Mouse (Mus musculus) embryonic facial prominence, embryonic 15.5 days (tissue): ENCODE results near the gene Kcng3. TPM values are rescaled to one million over a fixed set of nuclear protein-coding genes. Genes with fewer than 3 reads are reported as not detected.
A peak's percentile ranks its signal among the peaks of the same experiment; 100 is the strongest.

ENCODE experiments used
- ATAC-seq: fragments of 200-750 bp; cut with Nextera tagmentation; 2 replicates; pipeline ENCODE4 v1.8.0; 2017; ENCODE audit warnings: low read depth, moderate TSS enrichment; ENCODE audit not compliant: insufficient number of reproducible peaks, low FRiP score, low TSS enrichment
- H3K27ac ChIP-seq: fragments of 300-500 bp; sonication (generic); replicated peaks from 2 replicates; pipeline ENCODE4 v1.5.1; 2015; ENCODE audit warnings: mild to moderate bottlenecking, inconsistent platforms
- H3K27me3 ChIP-seq: fragments of 300-500 bp; sonication (generic); 2 replicates; pipeline ENCODE4 v1.6.1; 2015; ENCODE audit warnings: inconsistent platforms
- H3K36me3 ChIP-seq: fragments of 300-500 bp; sonication (generic); 2 replicates; pipeline ENCODE4 v1.6.1; 2015; ENCODE audit warnings: mild to moderate bottlenecking, inconsistent platforms
- H3K4me1 ChIP-seq: fragments of 300-500 bp; sonication (generic); 2 replicates; pipeline ENCODE4 v1.6.1; 2015; ENCODE audit warnings: inconsistent platforms
- H3K4me2 ChIP-seq: fragments of 300-500 bp; sonication (generic); replicated peaks from 2 replicates; pipeline ENCODE4 v1.6.1; 2015; ENCODE audit warnings: mild to moderate bottlenecking, inconsistent platforms
- H3K4me3 ChIP-seq: fragments of 300-500 bp; sonication (generic); replicated peaks from 2 replicates; pipeline ENCODE4 v1.5.1; 2015; ENCODE audit warnings: mild to moderate bottlenecking, inconsistent platforms
- H3K9ac ChIP-seq: fragments of 300-500 bp; sonication (generic); 2 replicates; pipeline ENCODE4 v1.6.1; 2015; ENCODE audit warnings: inconsistent platforms
- H3K9me3 ChIP-seq: fragments of 300-500 bp; sonication (generic); replicated peaks from 2 replicates; pipeline ENCODE4 v1.6.1; 2016; ENCODE audit warnings: inconsistent platforms
- WGBS: fragments of 180-500 bp; shearing (Covaris S2); methylation state at CpG from one replicate; pipeline ENCODE4 v1.1.7; 2015; 5-methylcytosine and 5-hydroxymethylcytosine counted together
- polyA plus RNA-seq: library from polyadenylated mRNA; unstranded; fragments of >200 nt; fragmentation: Nextera tagmentation; extraction: Ambion mirVana; gene quantifications from 2 replicates; pipeline ENCODE4 v1.2.1, GENCODE M21; 2015

The Kcng3 gene
- polyA plus RNA-seq, 1 experiment from 2014 or later = not detected

DNA sequence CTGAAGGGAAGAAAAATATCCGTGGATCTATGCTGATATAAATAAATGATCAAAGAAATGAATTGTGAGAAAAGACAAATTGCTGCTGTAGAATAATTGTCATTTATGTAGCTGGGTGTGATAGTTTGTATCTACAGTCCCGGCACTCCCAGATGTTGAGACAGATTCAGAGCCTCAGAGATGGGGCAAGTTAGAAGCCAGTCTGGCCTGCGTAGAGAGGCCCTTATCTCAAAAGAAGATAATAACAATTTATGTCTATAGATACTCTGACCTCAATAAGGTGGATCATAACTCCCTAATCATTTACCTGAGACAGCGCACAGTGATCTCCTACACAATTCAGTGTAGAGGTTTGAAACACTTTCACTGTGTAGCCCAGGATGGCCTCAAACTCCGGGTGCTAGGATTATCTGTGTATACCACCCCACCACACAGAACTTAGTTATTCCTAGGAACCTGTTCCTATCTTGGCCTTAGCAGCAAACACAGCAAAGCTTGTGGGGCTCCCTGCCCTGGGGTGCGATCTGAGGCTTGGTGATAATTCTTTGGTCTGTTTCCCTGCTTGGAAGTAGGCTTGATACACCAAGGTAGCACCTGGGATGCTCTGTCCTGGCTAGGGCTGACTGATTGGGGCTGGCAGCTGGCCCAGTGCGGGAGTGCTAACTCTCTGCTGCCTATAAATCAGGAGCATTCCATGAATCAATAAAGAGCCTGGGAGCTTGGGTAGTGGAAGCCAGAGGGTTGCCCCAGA is 19.4 kb upstream of the Kcng3 start:
- ATAC-seq = no peak
- Histone ChIP-seq H3K27me3 (no peaks in the 10 kb centered on the region), H3K9ac (no peak overlapping the region), H3K4me3 (no peak overlapping the region), H3K4me2 (no peak overlapping the region), H3K27ac (no peak overlapping the region), H3K4me1 (no peaks in the 10 kb centered on the region), H3K36me3 (no peaks in the 10 kb centered on the region), H3K9me3 (no peaks in the 10 kb centered on the region)
- 80% methylated on average over 7 of the region's 7 CpGs for WGBS

DNA sequence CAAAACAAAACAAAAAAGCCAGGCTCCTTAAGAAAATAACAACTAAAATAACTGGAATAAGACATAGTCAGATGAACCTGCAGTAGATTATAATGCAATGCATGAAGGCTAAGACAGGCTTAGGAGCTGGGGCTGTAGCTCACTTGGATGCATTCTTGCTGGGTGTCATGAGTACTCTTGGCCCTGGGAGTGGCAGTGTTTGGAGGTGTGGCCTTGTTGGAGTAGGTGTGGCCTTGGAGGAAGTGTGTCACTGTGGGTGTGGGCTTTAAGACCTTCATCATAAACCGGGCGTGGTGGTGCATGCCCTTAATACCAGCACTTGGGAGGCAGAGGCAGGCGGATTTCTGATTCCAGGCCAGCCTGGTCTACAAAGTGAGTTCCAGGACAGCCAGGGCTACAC is 18.3 kb upstream of the Kcng3 start:
- no peaks in the 10 kb centered on the region for H3K4me1 ChIP-seq
- no peak overlapping the region for H3K4me3 ChIP-seq
- no peak for ATAC-seq
- H3K9ac ChIP-seq = no peak overlapping the region
- no peak overlapping the region for H3K4me2 ChIP-seq
- H3K9me3 ChIP-seq = no peaks in the 10 kb centered on the region
- 85% methylated on average over 3 of the region's 3 CpGs for WGBS
- H3K27ac ChIP-seq = no peak overlapping the region
- H3K27me3 ChIP-seq = no peaks in the 10 kb centered on the region
- no peaks in the 10 kb centered on the region for H3K36me3 ChIP-seq

DNA sequence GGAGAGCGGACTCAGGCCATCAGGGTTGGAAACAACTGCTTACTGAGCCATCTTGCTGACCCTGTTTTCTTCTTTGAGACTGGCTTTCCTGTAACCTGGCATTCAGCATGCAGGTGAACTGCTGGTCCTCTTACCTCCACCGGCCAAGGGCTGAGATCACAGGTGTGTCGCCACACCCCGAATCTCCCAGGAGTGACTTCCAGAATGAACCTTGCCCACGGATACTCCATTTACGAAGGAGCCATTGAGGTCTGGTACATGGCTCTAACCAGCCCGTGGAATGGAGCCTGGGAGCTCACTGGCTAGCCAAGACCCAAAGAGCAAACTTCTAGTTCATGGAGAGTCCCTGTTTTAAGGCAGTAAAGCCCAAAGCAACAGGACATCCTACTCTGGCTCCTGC is 15.7 kb upstream of the Kcng3 start:
- Histone ChIP-seq H3K4me3 (no peak overlapping the region), H3K36me3 (no peaks in the 10 kb centered on the region), H3K4me1 (no peaks in the 10 kb centered on the region), H3K4me2 (no peak overlapping the region), H3K9me3 (no peaks in the 10 kb centered on the region), H3K9ac (no peak overlapping the region), H3K27ac (no peak overlapping the region), H3K27me3 (no peaks in the 10 kb centered on the region)
- no peak for ATAC-seq
- 93% methylated on average over 7 of the region's 7 CpGs for WGBS

DNA sequence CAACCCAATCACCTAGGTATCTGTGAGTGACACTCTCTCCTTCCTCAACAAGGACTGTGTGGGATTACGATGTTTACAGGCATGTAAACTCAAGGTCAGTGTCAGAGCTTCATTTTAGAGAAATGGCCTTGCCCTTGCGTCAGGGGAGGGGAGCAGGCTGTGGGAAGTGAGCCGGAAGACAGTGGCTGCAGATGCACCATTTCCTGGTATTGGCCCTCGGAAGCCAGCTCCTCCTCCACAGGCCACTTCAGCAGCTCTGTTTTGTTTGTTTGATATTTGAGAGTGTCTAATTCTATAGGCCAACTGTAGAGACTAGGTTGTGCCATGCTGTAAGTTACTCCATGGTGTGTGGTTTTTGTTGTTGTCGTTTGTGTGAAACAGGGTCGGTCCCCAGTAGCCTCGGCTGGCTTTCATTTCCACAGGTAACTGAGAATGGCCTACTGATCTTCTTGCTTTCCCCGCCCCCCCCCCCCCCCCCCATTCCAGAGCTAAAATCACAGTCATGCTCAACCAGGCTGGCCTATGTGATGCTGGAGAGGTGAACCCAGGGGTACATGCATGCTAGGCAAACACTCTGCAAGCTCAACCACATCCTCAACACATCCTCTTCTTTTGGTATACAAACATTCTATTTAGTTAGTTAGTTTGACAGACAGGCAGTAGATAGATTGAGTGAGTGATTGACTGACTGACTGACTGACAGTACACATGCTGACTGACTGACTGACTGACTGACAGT is 14.9 kb upstream of the Kcng3 start:
- H3K27ac ChIP-seq = no peak overlapping the region
- H3K9me3 ChIP-seq = no peaks in the 10 kb centered on the region
- WGBS = 75% methylated on average over 8 of the region's 8 CpGs
- no peak overlapping the region for H3K4me3 ChIP-seq
- H3K36me3 ChIP-seq = no peaks in the 10 kb centered on the region
- no peak overlapping the region for H3K9ac ChIP-seq
- H3K4me1 ChIP-seq = no peaks in the 10 kb centered on the region
- no peaks in the 10 kb centered on the region for H3K27me3 ChIP-seq
- H3K4me2 ChIP-seq = no peak overlapping the region
- ATAC-seq = no peak

DNA sequence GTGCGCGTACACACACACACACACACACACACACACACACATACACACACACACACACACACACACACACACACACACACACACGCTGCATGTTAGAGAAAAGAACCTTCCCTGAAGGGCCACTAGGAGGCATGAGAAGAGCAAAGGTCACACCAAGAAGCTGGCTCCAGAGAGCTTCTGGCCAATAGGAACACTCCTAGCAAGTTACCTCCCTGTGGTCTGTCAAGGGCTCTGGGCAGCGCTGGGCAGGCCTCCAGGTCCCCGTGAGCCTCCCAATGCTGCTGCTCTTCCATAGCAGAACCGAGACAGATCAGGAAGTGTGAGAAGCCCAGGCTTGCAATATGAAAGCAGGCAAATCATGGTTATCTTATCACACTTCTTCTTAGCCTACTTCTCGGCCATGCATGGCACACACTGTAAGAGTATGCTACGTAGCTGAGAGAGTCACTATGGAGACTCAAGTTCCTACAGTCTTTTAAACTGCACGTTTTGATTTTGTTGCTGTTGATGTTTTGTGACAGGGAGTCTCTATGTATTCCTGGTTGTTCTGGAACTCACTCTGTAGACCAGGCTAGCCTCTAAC is 13.6 kb upstream of the Kcng3 start:
- 56% methylated on average over 9 of the region's 9 CpGs for WGBS
- Histone ChIP-seq H3K27me3 (no peaks in the 10 kb centered on the region), H3K4me3 (no peak overlapping the region), H3K36me3 (no peaks in the 10 kb centered on the region), H3K9ac (no peak overlapping the region), H3K9me3 (no peaks in the 10 kb centered on the region), H3K4me1 (no peaks in the 10 kb centered on the region), H3K4me2 (no peak overlapping the region), H3K27ac (no peak overlapping the region)
- no peak for ATAC-seq

DNA sequence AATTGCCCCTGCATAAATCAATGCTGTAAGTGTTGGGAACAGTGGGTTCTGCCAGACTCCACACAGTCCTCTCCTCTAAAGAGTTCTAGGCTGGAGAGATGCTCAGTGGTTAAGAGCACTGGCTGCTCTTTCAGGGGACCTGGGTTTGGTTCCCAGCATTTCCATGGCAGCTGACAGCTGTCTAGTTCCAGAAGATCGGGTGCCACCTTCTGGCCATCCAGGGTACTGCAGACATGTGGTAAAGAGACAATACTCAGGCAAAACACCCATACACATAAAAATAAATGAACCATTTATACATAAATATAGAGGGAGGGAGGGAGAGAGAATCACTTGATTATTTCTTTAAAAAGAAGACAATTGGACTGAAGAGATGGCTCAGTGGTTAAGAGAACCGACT is 5.7 kb upstream of the Kcng3 start:
- Histone ChIP-seq H3K4me3 (no peak overlapping the region), H3K9ac (no peak overlapping the region), H3K36me3 (no peaks in the 10 kb centered on the region), H3K9me3 (no peaks in the 10 kb centered on the region), H3K27ac (no peak overlapping the region), H3K27me3 (peaks cover 18% of the 10 kb centered on the region), H3K4me1 (peaks cover 11% of the 10 kb centered on the region), H3K4me2 (no peak overlapping the region)
- no peak for ATAC-seq
- WGBS = 70% methylated on average over 2 of the region's 2 CpGs

DNA sequence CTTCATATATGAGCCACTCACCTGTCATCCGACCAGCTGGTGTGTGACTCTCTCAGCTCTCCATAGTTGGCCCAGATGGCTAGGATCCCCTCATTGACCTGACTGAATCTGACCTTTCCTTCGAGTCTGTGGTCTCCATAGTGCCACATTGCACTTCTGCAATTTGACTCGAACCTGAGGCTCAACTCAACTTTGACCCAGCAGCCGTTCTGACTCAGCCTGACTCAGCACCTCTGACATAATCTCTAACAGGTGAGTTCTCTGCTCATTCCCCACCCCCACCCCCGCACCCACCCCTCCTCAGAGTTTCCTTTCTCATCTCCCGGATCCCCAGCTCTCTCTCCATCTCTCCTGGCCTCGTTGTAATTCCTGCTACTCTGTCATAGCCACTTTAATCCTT is 4.7 kb upstream of the Kcng3 start:
- no peak overlapping the region for H3K9ac ChIP-seq
- H3K4me2 ChIP-seq = no peak overlapping the region
- peaks cover 20% of the 10 kb centered on the region for H3K4me1 ChIP-seq
- no peaks in the 10 kb centered on the region for H3K36me3 ChIP-seq
- H3K27me3 ChIP-seq = peaks cover 28% of the 10 kb centered on the region
- no peak overlapping the region for H3K4me3 ChIP-seq
- no peak for ATAC-seq
- H3K9me3 ChIP-seq = no peaks in the 10 kb centered on the region
- H3K27ac ChIP-seq = no peak overlapping the region
- 63% methylated on average over 7 of the region's 7 CpGs for WGBS

DNA sequence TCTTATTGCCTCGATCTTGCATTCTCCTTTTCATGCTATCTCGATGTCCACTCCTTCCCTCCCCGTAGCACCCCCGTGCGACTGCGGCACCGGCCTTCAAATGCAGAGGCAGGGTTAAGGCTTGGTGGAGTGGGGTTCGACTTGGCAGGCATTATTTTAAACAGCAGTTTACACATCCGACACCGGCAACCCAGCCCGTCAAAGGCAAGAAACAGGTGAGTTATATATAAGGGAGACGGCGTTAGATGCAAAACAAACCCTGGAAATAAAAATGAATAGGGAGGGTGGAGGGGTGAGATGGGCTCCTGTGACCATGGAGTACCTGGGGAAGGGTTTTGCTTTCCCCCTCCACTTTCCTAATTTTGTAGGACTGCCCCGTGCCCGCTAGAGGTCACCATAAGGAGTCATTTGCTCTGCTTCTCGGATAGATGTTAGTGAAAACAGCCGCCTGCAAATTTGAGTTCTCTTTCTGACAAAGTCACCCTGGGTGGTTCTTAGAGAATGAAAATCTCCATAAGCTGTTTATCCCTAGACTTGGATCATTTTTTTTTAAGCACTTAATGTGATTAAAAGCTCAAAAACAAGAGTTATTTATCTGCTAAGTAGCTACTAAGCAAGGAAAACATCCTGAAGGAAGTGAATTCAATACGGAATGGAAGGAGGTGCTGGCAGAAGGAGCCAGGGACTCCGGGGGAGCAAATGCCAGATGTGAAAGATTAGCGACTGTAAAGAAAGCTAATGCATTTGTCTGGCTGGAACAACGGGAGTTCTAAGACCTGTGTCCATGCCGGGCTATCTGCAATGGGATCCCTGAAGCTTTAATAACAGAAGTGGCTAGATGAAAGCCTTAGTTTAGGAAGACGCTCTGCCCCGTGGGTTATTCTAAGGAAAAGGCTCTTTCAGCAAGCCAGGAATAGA is 1.2 kb upstream of the Kcng3 start:
- Histone ChIP-seq H3K4me2 (peak overlapping the region; percentile 98), H3K4me1 (peaks cover 29% of the 10 kb centered on the region), H3K9me3 (no peaks in the 10 kb centered on the region), H3K27ac (no peak overlapping the region), H3K36me3 (no peaks in the 10 kb centered on the region), H3K9ac (0 out of 2 replicates have a peak overlapping the region, but pooled peaks have one; percentile 12), H3K27me3 (peaks cover 63% of the 10 kb centered on the region), H3K4me3 (peak overlapping the region; percentile 59)
- WGBS = under 1% methylated on average over 24 of the region's 24 CpGs
- no peak for ATAC-seq

DNA sequence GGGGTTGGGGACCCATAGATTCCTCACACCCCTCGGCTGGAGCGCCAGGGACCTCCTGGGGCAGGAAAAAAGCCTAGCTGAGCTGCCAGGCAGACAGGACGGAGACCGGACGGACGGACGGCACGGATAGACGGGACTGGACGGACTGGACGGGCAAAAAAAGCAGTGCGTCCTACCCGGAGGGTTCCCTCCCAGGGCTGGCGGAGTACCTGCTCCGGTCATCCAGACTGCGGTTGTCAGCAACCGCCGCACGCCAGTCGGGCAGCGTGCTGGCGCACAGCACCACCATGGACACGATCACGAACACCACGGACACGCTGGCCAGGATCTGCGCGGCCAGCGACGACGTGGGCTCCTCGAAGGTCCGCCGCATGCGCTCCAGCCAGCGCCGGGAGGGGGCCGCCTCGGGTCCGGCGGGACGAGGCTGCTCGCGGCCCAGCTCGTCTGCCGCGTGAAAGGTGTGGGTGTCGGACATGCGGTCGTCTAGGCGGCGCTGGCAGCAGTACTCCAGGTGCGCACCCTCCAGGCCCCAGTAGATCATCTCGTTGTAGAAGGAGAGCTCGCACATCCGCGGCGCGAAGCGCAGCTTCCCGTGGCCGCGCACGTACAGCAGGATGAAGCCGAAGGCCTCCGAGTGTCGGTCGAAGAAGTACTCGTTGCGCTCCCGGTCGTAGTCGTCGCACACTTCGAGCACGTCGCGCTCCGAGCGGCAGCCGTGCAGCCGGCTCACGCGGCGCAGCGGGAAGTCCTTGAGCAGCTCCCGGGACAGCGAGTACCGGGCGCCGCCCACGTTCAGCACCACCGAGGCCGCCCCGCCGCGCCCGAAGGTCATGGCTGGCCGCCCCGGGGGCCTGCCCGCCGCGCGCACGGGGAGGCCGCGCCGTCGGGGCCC is 662 bp downstream of the Kcng3 start:
- H3K27ac ChIP-seq = no peak overlapping the region
- H3K4me1 ChIP-seq = peaks cover 29% of the 10 kb centered on the region
- 1% methylated on average over 109 of the region's 109 CpGs for WGBS
- no peaks in the 10 kb centered on the region for H3K36me3 ChIP-seq
- H3K27me3 ChIP-seq = peaks cover 76% of the 10 kb centered on the region
- ATAC-seq = no peak; the same call in 1 of the 2 replicates
- H3K4me2 ChIP-seq = peak overlapping the region; percentile 98
- no peaks in the 10 kb centered on the region for H3K9me3 ChIP-seq
- H3K4me3 ChIP-seq = peak overlapping the region; percentile 59
- H3K9ac ChIP-seq = no peak overlapping the region

DNA sequence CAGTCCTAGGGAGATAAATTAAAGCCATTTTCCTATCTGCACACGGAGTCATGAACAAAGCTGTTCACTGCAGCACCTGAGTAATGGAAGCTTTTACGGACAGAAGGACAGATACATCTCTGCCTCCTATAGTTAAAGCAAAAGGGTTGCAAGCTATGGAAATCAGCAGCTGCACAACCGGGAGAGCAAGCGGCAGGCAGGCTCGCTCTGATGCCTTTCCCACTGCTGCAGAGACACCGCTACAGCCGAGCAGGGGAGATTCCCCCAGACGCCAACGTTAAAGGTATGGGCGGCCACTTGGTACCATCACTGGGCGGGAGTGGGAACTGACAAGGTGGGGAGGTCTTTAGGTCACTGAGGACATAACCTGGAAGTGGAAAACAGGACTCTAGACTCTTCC is 17.8 kb downstream of the Kcng3 start:
- Histone ChIP-seq H3K9ac (no peak overlapping the region), H3K4me3 (no peak overlapping the region), H3K4me1 (no peaks in the 10 kb centered on the region), H3K4me2 (0 out of 2 replicates have a peak overlapping the region, but pooled peaks have one; percentile 11), H3K27ac (no peak overlapping the region), H3K27me3 (no peaks in the 10 kb centered on the region), H3K9me3 (no peaks in the 10 kb centered on the region), H3K36me3 (no peaks in the 10 kb centered on the region)
- no peak for ATAC-seq
- WGBS = 31% methylated on average over 11 of the region's 11 CpGs
